Mouse (Mus musculus) cortical plate, adult 2 months (tissue): ENCODE data around the gene Pole3.

ENCODE experiments used
- CTCF ChIP-seq: fragments of 200-500 bp; IDR thresholded peaks from 2 replicates; pipeline ENCODE4 v1.5.1; 2011; ENCODE audit warnings: mild to moderate bottlenecking, control low read depth, low read length; ENCODE audit not compliant: insufficient read depth; ENCODE audit errors: extremely low read depth
- POLR2A ChIP-seq: fragments of 200-500 bp; IDR thresholded peaks from 2 replicates; pipeline ENCODE4 v1.6.1; 2011; ENCODE audit warnings: mild to moderate bottlenecking, low read length, control low read depth; ENCODE audit not compliant: insufficient read depth; ENCODE audit errors: extremely low read depth

DNA sequence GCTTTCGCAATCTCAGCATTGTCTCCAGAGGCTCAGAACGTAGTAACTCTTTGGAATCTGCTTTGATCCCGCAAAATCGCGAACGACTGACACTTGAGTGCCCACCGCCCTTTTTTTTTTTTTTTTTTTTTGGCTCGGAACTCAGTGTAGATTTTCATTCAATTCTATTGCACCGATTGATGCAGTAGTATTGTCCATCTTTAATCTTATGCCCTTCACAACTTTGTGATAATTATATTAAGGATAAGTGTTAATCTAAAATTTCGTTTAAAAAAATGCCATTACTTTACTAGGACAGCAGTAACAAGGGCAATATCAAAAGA is 582 bp upstream of the Pole3 start:
- TF ChIP-seq CTCF (no peak), POLR2A (no peak)
